Mouse (Mus musculus) retina, embryonic 14.5 days (tissue): ENCODE measurements around the gene Gpbar1.
"Not testable (repeated sequence)": the region's sequence is repeated elsewhere in the genome, so short reads cannot be mapped to it uniquely, and the experiment has no call there.

Experiments used
- DNase-seq: peaks from one replicate; pipeline ENCODE4 v3.0.0-alpha.2; 2015; ENCODE audit warnings: low spot score

The Gpbar1 gene

GRCm38 (mm10) chr1:74326916-74327315 lies 48.6 kb downstream of the Gpbar1 start:
- not testable (repeated sequence) for DNase-seq
